Mouse (Mus musculus) lung, embryonic 14.5 days (tissue): ENCODE measurements at regions not wholly inside any gene's neighbourhood (a gene's known extent, or its start where the extent isn't known, plus 50 kb on each side); places are given as distances from the start of the nearest gene placed in this dataset.

Source experiments
- ATAC-seq: fragments of 200-750 bp; cut with Nextera tagmentation; 2 replicates; pipeline ENCODE4 v1.8.0; 2017; ENCODE audit warnings: mild to moderate bottlenecking, moderate TSS enrichment, moderate library complexity; ENCODE audit not compliant: insufficient read depth
- DNase-seq: peaks from one replicate; pipeline ENCODE4 v3.0.0-alpha.2; 2015
- H3K27ac ChIP-seq: fragments of 300-500 bp; sonication (generic); 2 replicates; pipeline ENCODE4 v1.5.1; 2014; ENCODE audit warnings: low read depth, mild to moderate bottlenecking, moderate library complexity
- H3K27me3 ChIP-seq: fragments of 300-500 bp; sonication (generic); 2 replicates; pipeline ENCODE4 v1.6.1; 2014; ENCODE audit warnings: low read length, control low read depth; ENCODE audit not compliant: insufficient read depth
- H3K36me3 ChIP-seq: fragments of 300-500 bp; sonication (generic); 2 replicates; pipeline ENCODE4 v1.6.1; 2014; ENCODE audit warnings: control low read depth; ENCODE audit not compliant: insufficient read depth
- H3K4me1 ChIP-seq: fragments of 300-500 bp; sonication (generic); 2 replicates; pipeline ENCODE4 v1.6.1; 2014; ENCODE audit warnings: antibody characterized with exemption, control low read depth; ENCODE audit not compliant: insufficient read depth
- H3K4me2 ChIP-seq: fragments of 300-500 bp; sonication (generic); 2 replicates; pipeline ENCODE4 v1.6.1; 2014; ENCODE audit warnings: mild to moderate bottlenecking
- H3K4me3 ChIP-seq: fragments of 300-500 bp; sonication (generic); 2 replicates; pipeline ENCODE4 v1.5.1; 2014; ENCODE audit warnings: low read depth, low read length
- H3K9ac ChIP-seq: fragments of 300-500 bp; sonication (generic); 2 replicates; pipeline ENCODE4 v1.6.1; 2014
- H3K9me3 ChIP-seq: fragments of 300-500 bp; sonication (generic); 2 replicates; pipeline ENCODE4 v1.6.1; 2016; ENCODE audit warnings: low read depth, low read length, control low read depth
- CTCF ChIP-seq: IDR thresholded peaks from 2 replicates; pipeline ENCODE4 v1.5.1; 2016; ENCODE audit warnings: antibody characterized with exemption, low read depth
- WGBS: fragments of 180-500 bp; shearing (Covaris S2); extraction: QIAGEN DNeasy Blood & Tissue Kit; methylation state at CpG from one replicate; pipeline ENCODE4 v1.1.7; 2014; 5-methylcytosine and 5-hydroxymethylcytosine counted together

- 80% methylated on average over 4 of the region's 4 CpGs for WGBS
- Histone ChIP-seq H3K4me1 (no peaks in the 10 kb centered on the region), H3K9ac (no peak overlapping the region), H3K36me3 (no peaks in the 10 kb centered on the region), H3K27ac (no peak overlapping the region), H3K9me3 (no peaks in the 10 kb centered on the region), H3K4me2 (no peak overlapping the region), H3K27me3 (no peaks in the 10 kb centered on the region), H3K4me3 (no peak overlapping the region)
- no peak for DNase-seq
- ATAC-seq = no peak
- no peak for TF ChIP-seq CTCF
Measured at GRCm38 (mm10) chr7:125384171-125384570, 60.3 kb upstream of the Kdm8 start.

- Histone ChIP-seq H3K9ac (no peak overlapping the region), H3K27me3 (no peaks in the 10 kb centered on the region; the same call in 1 of the 2 replicates), H3K4me1 (0 out of 2 replicates have a peak, but pooled peaks cover 6% of the 10 kb centered on the region), H3K4me3 (no peak overlapping the region), H3K9me3 (no peaks in the 10 kb centered on the region), H3K27ac (no peak overlapping the region), H3K36me3 (no peaks in the 10 kb centered on the region), H3K4me2 (peak overlapping the region; percentile 82; the same call in 1 of the 2 replicates)
- no peak for TF ChIP-seq CTCF
- no peak for ATAC-seq
- peak; percentile 42 for DNase-seq
- WGBS = 11% methylated on average over 3 of the region's 3 CpGs
Measured at GRCm38 (mm10) chr7:125392536-125392935, 51.9 kb upstream of the Kdm8 start.

- WGBS = 1% methylated on average over 15 of the region's 16 CpGs
- no peaks in the 10 kb centered on the region for H3K36me3 ChIP-seq
- H3K27ac ChIP-seq = no peak overlapping the region
- H3K27me3 ChIP-seq = no peaks in the 10 kb centered on the region; the same call in 1 of the 2 replicates
- no peak for TF ChIP-seq CTCF
- ATAC-seq (peak; percentile 56), DNase-seq (peak; percentile 39)
- 0 out of 2 replicates have a peak, but pooled peaks cover 6% of the 10 kb centered on the region for H3K4me1 ChIP-seq
- H3K9ac ChIP-seq = peak overlapping the region; percentile 57
- peak overlapping the region; percentile 35 for H3K4me3 ChIP-seq
- H3K4me2 ChIP-seq = peak overlapping the region; percentile 82
- no peaks in the 10 kb centered on the region for H3K9me3 ChIP-seq
Measured at GRCm38 (mm10) chr7:125393228-125393627, 51.2 kb upstream of the Kdm8 start.

- H3K36me3 ChIP-seq = no peaks in the 10 kb centered on the region
- DNase-seq (peak; percentile 99), ATAC-seq (peak; percentile 93)
- no peaks in the 10 kb centered on the region; the same call in 1 of the 2 replicates for H3K27me3 ChIP-seq
- peak overlapping the region; percentile 57 for H3K9ac ChIP-seq
- H3K4me3 ChIP-seq = peak overlapping the region; percentile 35
- H3K27ac ChIP-seq = no peak overlapping the region; the same call in 1 of the 2 replicates
- H3K4me2 ChIP-seq = peak overlapping the region; percentile 82
- peak; percentile 99 for TF ChIP-seq CTCF
- peaks cover 9% of the 10 kb centered on the region; the same call in 1 of the 2 replicates for H3K4me1 ChIP-seq
- no peaks in the 10 kb centered on the region for H3K9me3 ChIP-seq
- WGBS = under 1% methylated on average over 33 of the region's 33 CpGs
Measured at GRCm38 (mm10) chr7:125393654-125394346, 50.7 kb upstream of the Kdm8 start.
